Mouse (Mus musculus) bone marrow, adult 2 months (tissue): ENCODE data around the gene Trcg1.

ENCODE experiments used
- CTCF ChIP-seq: fragments of 200-500 bp; IDR thresholded peaks from 2 replicates; pipeline ENCODE4 v1.5.1; 2011; ENCODE audit warnings: low read length, control low read depth; ENCODE audit not compliant: control insufficient read depth, insufficient read depth
- POLR2A ChIP-seq: fragments of 200-500 bp; IDR thresholded peaks from 2 replicates; pipeline ENCODE4 v1.6.1; 2011; ENCODE audit warnings: low read depth, mild to moderate bottlenecking, control low read depth, low read length, borderline replicate concordance; ENCODE audit not compliant: control insufficient read depth

DNA sequence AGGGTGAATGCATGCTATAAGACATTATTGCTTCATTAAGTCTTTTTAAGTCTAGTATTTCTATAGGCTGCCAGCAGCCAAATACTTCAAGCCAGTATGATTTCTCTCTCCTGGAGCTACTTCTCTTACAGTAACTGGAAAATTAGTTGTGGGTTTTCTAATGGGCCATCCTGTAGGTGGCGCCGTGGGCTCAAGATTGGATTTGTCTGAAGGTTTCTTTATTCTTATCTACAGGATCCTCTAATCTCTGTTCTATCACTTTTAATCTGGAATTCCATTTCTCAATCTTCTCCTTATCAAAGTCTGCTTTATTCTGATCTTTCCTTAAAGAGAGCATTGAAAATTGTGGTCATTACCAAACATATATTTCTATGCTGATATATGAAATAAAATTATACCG is 27.0 kb upstream of the Trcg1 start:
- TF ChIP-seq CTCF (peak; percentile 21; the same call in 1 of the 2 replicates), POLR2A (no peak)
